Mouse (Mus musculus): ENCODE data around the gene Tfrc.

DNA sequence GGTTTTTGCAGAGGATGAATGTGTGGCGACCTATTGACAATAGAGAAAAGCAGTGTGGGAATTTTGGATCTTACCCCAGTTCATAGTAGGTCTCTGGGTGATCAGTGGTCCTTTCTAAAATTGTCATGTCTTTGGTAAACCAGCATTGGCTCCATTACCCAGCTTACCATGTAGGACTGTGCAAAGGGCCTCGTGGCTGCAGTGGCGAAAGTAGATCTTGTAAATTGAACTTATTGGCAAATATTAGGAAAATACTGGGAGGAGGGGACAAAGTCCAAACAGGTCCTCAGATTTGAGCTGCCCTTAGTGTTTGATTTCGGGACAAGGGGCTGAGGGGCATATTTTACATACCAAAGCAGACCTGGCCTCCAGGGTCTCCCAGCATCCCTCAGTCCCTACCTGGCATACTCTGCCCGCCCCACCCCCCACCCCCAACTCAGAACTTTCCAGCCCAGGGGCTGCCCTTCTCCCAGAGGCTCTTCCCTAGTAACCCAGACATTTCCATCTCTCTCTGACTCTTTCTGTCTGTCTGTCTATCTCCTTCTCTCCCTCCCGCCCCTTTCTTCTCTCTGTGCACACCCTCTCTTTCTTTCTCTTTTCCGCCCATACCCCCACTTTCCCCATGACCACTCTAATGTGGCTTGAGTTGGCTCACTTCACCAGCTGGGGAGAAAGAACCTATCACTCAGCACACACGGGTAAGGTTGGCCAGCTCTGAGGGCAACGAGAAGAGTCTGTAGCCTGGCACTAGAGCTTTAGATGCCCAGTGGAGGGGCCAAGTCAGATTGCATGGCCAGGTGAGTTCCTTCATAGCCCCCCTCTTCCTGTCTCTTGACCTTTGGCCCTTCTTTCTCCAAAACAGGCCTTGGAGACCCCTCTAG lies 58.2 kb downstream of the Tfrc start:
- TF ChIP-seq FOSL1 (IDR thresholded peaks at IDR 0.05; ENCODE audit: insufficient read depth, low read length, poor library complexity, severe bottlenecking) (no peak), CTCF (IDR thresholded peaks at IDR 0.05; ENCODE audit: control insufficient read depth, insufficient read depth, insufficient read length) (no peak), MYOG (IDR thresholded peaks at IDR 0.05; ENCODE audit: control insufficient read depth, extremely low read depth, insufficient read length) (no peak), CEBPB (IDR thresholded peaks at IDR 0.05; ENCODE audit: low read depth) (no peak), MAX (IDR thresholded peaks at IDR 0.05) (no peak), USF1 (IDR thresholded peaks at IDR 0.05; ENCODE audit: low read depth) (no peak)

All from C2C12 (cell line).